Mouse (Mus musculus): ENCODE data around the gene C030005K15Rik. TPM values are rescaled to one million over a fixed set of nuclear protein-coding genes. Genes with fewer than 3 reads are reported as not detected.
"Not testable (repeated sequence)": the region's sequence is repeated elsewhere in the genome, so short reads cannot be mapped to it uniquely, and the experiment has no call there.

C030005K15Rik gene
- not detected for total RNA-seq (2021)
- long read RNA-seq, experiment 1 = 0 reads
- long read RNA-seq, experiment 2 = 0 reads

GRCm38 (mm10) chr10:97726655-97727054 lies at the start of gene C030005K15Rik:
Gene C030005K15Rik, minus strand, starts transcription at chr10:97726755.
- intact Hi-C loops (cut with DNase I); DNase-seq: not testable (repeated sequence)

GRCm38 (mm10) chr10:97768171-97768749 lies 41.7 kb upstream of the C030005K15Rik start:
- intact Hi-C loops (cut with DNase I) = no loop called here
- DNase-seq = no peak

- intact Hi-C loops (cut with DNase I) = no loop called here
- no peak for DNase-seq
Measured at GRCm38 (mm10) chr10:97753821-97754220, 27.3 kb upstream of the C030005K15Rik start.

- intact Hi-C loops (cut with DNase I) = no loop called here
- no peak for DNase-seq
Measured at GRCm38 (mm10) chr10:97747231-97747630, 20.7 kb upstream of the C030005K15Rik start.

GRCm38 (mm10) chr10:97725929-97726328 lies 626 bp downstream of the C030005K15Rik start:
- intact Hi-C loops (cut with DNase I) = no loop called here
- no peak for DNase-seq

- intact Hi-C loops (cut with DNase I) = no loop called here
- no peak for DNase-seq
Measured at GRCm38 (mm10) chr10:97722709-97723108, 3.8 kb downstream of the C030005K15Rik start.

DNA sequence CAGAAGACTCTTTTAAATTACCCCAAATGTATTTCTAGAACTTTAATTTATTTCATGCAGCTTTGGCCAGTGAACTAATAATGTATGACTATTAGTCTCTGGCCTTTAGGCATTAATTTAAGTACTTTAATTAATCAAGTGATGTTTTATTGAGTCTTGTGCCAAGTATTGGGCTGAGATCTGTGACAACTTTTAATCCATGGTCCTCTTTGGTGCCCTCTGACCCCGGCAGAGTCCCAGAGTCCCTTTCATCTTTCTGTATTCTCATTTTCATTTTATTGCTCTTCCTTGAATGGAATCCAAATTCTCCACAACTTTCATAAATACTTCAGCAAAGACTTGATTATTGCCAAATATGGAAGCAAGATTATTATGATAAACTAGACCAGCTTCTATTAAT lies 5.9 kb downstream of the C030005K15Rik start:
- intact Hi-C loops (cut with DNase I) = no loop called here
- no peak for DNase-seq

- no peak for DNase-seq
- intact Hi-C loops (cut with DNase I) = no loop called here
Measured at GRCm38 (mm10) chr10:97718021-97718420, 8.5 kb downstream of the C030005K15Rik start.

DNA sequence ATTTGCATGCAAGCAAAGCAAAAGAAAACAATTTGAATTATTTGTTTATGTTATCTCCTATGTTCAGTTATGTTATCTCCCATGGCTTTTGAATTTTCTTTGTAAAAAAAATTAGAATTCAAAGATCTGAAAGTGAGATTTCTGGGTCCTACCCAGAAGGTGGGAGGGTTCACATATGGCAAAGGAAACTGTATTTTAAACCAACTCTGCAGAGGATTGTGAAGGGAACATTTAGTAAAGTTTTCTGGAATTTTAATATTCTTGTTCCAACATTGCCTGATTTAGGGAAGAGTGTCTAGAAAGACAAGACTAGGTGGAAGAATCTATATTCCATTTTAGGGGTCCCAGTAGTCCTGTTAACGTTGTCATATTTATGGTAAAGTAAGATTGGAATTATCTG lies 9.3 kb downstream of the C030005K15Rik start:
- intact Hi-C loops (cut with DNase I) = no loop called here
- DNase-seq = no peak

DNA sequence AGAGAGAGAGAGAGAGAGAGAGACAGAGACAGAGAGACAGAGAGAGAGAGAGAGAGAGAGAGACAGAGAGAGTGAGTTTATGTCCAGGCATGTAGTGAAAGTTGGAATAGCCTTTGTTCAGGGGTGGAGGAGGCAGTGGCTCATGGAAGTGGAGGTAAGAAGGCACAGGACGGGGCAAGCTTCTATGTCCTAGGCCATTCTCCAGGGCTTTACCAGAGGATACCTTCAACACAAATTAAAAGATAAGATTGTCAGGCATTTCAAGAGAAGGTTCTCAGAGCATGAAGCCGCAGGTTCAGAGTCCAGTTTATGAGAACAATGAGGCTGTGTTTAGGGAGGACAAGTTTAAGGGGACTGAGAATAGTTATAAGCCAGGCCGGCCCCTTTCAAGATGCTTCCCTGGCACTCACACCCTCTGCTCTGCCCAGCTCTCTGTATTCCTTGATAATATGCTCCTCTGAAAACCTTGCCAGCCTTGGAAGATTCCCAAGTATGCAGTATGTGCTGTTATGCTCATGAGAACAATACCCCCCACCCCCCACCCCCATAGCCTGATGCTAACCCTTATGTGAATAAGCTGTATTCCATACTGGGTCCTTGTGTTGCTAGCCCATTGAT lies 11.2 kb downstream of the C030005K15Rik start:
- DNase-seq = no peak
- intact Hi-C loops (cut with DNase I) = no loop called here

DNA sequence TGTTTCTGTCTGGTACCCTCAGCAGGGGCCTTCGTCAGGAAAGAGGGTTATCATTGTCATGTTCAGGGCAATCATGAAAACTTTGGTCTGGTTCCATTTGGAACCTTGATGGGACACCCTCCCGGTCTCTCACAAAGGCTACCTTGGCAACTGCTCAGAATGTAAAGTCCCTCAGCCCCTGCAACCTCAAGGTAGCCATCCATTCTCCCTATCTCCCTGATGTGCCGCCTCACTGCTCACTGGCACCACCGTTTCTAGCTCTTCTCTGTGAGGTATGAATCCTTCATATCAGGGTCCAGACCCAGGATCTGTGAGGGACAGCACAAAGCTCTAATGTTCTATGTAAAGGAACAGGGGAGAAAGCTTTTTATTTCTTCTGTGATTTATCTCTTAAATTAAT lies 12.0 kb downstream of the C030005K15Rik start:
- no peak for DNase-seq
- intact Hi-C loops (cut with DNase I) = loop anchor here (5.0 kb wide), 1 partner anchor 1373 kb away; no protein-coding TSS in a partner anchor

GRCm38 (mm10) chr10:97712687-97713086 lies 13.9 kb downstream of the C030005K15Rik start:
- DNase-seq = no peak
- intact Hi-C loops (cut with DNase I) = loop anchor here (5.0 kb wide), 1 partner anchor 1375 kb away; no protein-coding TSS in a partner anchor

GRCm38 (mm10) chr10:97704562-97704961 lies 22.0 kb downstream of the C030005K15Rik start:
- DNase-seq = peak in 1 of 2 experiments; percentile 17

GRCm38 (mm10) chr10:97702321-97702720 lies 24.2 kb downstream of the C030005K15Rik start:
- intact Hi-C loops (cut with DNase I) = no loop called here

More at GRCm38 (mm10) chr10:97704562-97704961, 22.0 kb downstream of the C030005K15Rik start:
- intact Hi-C loops (cut with DNase I) = no loop called here

DNA sequence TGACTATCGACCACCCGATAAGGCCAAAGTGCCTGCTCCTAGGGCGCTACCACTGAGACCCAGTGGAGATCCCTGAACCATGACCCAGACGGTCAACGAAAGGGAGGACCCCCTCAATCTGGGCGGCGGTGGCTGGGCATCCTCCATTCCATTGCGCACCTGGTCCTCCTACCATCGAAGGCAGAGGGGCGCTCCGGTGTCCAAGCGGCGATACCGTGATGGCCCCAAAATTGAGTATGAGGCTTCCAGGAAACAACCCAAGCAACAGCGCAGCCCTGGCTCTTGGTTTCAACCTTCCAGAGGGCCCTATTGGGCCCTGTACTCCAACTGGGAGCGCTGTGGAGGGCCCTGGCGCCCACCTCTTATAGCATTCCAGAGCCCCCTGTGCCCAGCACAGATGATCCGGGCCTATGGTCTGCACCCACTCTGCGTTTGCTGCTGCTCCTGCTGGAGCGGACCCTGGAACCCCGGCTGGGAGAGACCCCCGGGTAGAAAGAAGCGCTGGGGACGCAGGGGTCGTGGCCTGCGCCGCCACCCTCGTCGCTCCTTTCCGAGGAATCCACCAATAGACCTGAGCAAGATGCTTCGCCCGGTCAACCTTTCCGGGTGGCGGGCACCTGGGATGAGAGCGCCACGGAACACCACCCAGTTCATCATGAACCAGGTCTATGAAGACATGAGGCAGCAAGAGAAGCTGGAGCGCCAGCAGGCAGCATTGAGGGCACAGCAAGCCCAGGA lies 33.0 kb downstream of the C030005K15Rik start:
- no peak for DNase-seq
- intact Hi-C loops (cut with DNase I) = no loop called here

More at GRCm38 (mm10) chr10:97702321-97702720, 24.2 kb downstream of the C030005K15Rik start:
- no peak for DNase-seq

GRCm38 (mm10) chr10:97692913-97693312 lies 33.6 kb downstream of the C030005K15Rik start, which contains the start of gene Ccer1:
Gene Ccer1, plus strand, starts transcription at chr10:97693059.
- intact Hi-C loops (cut with DNase I) = no loop called here
- no peak for DNase-seq

DNA sequence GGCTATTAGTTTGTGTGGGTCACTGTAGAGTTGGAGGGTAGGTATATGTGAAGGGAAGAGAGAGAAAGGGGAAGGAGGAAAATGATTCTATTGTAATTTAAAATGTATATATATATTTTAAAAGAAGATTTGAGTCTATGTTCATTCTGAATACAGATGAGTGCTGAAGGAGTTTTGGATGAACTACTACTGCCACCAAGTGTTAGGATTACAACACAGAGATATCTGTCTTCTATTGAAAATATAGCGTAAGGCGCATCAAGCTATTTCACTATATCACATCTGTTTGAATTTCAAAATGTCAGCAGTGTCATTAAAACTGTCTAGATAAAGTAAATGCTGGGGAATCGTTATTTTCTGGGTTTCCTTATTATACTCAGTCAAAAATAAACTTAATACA lies 37.1 kb downstream of the C030005K15Rik start:
- intact Hi-C loops (cut with DNase I) = loop anchor here (5.0 kb wide), 1 partner anchor 312 kb away; no protein-coding TSS in a partner anchor
- no peak for DNase-seq

GRCm38 (mm10) chr10:97687198-97687597 lies 39.4 kb downstream of the C030005K15Rik start:
- intact Hi-C loops (cut with DNase I) = loop anchor here (5.0 kb wide), 1 partner anchor 310 kb away; no protein-coding TSS in a partner anchor
- peak; percentile 13 to 58 for DNase-seq

GRCm38 (mm10) chr10:97682981-97683380 lies 43.6 kb downstream of the C030005K15Rik start:
- DNase-seq = no peak
- intact Hi-C loops (cut with DNase I) = no loop called here

Data from gastrocnemius, postnatal 36 days (tissue).